Mouse (Mus musculus) bone marrow macrophage, adult 2 months (primary cell): ENCODE measurements at regions not wholly inside any gene's neighbourhood (a gene's known extent, or its start where the extent isn't known, plus 50 kb on each side); places are given as distances from the start of the nearest gene placed in this dataset.

Experiments used
- CTCF ChIP-seq: IDR thresholded peaks from 2 replicates; pipeline ENCODE4 v1.5.1; 2012; ENCODE audit warnings: low read depth, mild to moderate bottlenecking, low read length, moderate library complexity
- POLR2A ChIP-seq: IDR thresholded peaks from 2 replicates; pipeline ENCODE4 v1.6.1; 2012; ENCODE audit warnings: mild to moderate bottlenecking, low read depth, low read length, borderline replicate concordance

DNA sequence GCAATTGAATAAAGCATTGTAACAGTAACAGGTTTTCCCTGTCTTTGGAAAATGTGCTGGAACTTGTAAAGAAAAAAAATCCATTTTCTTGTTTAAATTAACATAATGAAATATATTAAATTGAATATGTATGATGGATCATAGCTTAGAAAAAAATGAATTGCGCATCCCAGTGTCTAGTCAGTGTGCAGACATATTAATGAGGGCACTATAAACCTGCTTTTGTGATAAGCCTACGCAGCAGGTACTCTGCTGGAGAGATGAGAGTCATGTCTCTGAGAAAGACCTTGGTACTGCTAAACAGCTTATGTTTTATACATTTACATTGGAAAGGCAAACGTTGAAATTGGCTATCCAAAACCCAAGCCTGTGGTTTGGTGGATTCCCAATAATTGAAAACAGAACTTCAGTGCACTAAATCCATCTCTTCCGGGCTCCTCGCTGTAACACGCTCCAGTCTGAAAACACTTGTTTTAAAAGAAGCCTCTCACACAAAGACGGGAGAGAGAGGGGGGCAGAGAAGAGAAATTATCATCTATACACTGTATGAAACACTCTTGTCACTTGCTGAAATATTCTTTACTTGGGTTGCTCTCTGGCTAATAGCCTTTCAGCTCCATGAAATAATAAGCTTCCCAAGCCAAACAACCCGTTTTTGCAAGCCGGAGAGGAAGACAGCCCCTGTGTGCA lies 223.9 kb upstream of the Fn1 start:
- no peak for TF ChIP-seq CTCF
- TF ChIP-seq POLR2A, result no peak
